10 mouse cellular contexts compared by ENCODE assay signal in genomic region chr4:149777126-149777525, GRCm38 (mm10). TPM values are rescaled to one million over a fixed set of nuclear protein-coding genes. Genes with fewer than 3 reads are reported as not detected.
DNase-seq lines count a peak whose midpoint lies in the region.
"Had no signal": no experiment of that assay in that cellular context is flagged by ENCODE, and none has a peak within 500 bp of the region (broad histone marks: within the 10 kb centered on the region; RNA-seq: fewer than 3 reads in every experiment).

No protein-coding gene starts in this region.

- peak; percentile 86 to 93 for DNase-seq in adrenal gland, adult (ENCODE audit: inconsistent age in 2 of 2, low spot score in 1 of 2)
- no peak for DNase-seq in adrenal gland, postnatal 4 days (ENCODE audit: low spot score in 2 of 2)
- peak; percentile 58 for DNase-seq in 3T3-L1 (ENCODE audit: low read depth, low spot score)
- peak; percentile 41 for DNase-seq in gastrocnemius, postnatal 14 days
- DNase-seq in kidney, adult 9 months = peak; percentile 78
- DNase-seq in layer of hippocampus, postnatal 10 days (ENCODE audit: low spot score in 2 of 2) = no peak
- no peak for DNase-seq in lung, postnatal 4 days
- no peak for DNase-seq in B cell, adult 2 months
- DNase-seq: layer of hippocampus, postnatal 36 days; thymus, adult 2 months had no signal

- intact Hi-C loops in gastrocnemius, postnatal 14 days (cut with DNase I; ENCODE audit: low total_unique reads) = no loop called here

RNA-seq across cellular contexts. Expression of gene Slc25a33, which starts 3.0 kb away (rescaled TPM):
- 10 to 100 TPM; 13.2 to 16.8 TPM for total RNA-seq in adrenal gland, postnatal 4 days (2021)
- total RNA-seq in gastrocnemius, postnatal 14 days (2021) = 10 to 100 TPM; 10.5 to 12.0 TPM
- total RNA-seq in layer of hippocampus, postnatal 10 days (2021) = 10 to 100 TPM; 28.4 to 30.7 TPM

RNA-seq across cellular contexts. Expression of gene Tmem201, which starts 39.3 kb away (rescaled TPM):
- 10 to 100 TPM; 41.2 to 48.6 TPM for total RNA-seq in adrenal gland, postnatal 4 days (2021)
- 10 to 100 TPM; 37.3 to 40.4 TPM for total RNA-seq in gastrocnemius, postnatal 14 days (2021)
- 10 to 100 TPM; 66.7 to 66.8 TPM for total RNA-seq in layer of hippocampus, postnatal 10 days (2021)

Comparison
In these comparisons a context has a peak if more than half of its experiments do, and no peak if none do; other contexts are left out.
1. DNase-seq: peak in adrenal gland, adult (2 of 2), 3T3-L1 (single experiment), gastrocnemius, postnatal 14 days (single experiment) and kidney, adult 9 months (single experiment); none in adrenal gland, postnatal 4 days (0 of 2), layer of hippocampus, postnatal 10 days (0 of 2), lung, postnatal 4 days (0 of 2) and B cell, adult 2 months (0 of 2).